Mouse (Mus musculus) heart, embryonic 15.5 days (tissue): ENCODE results near the gene Rnaset2b. TPM values are rescaled to one million over a fixed set of nuclear protein-coding genes. Genes with fewer than 3 reads are reported as not detected.
A peak's percentile ranks its signal among the peaks of the same experiment; 100 is the strongest.
"Not testable (repeated sequence)": the region's sequence is repeated elsewhere in the genome, so short reads cannot be mapped to it uniquely, and the experiment has no call there.

Experiments used
- ATAC-seq: fragments of 200-750 bp; cut with Nextera tagmentation; replicated peaks from 2 replicates; pipeline ENCODE4 v1.8.0; 2017; ENCODE audit warnings: low read depth, moderate TSS enrichment; ENCODE audit not compliant: insufficient number of reproducible peaks, insufficient read depth, low FRiP score
- H3K27ac ChIP-seq: fragments of 300-500 bp; sonication (generic); 2 replicates; pipeline ENCODE4 v1.5.1; 2015; ENCODE audit warnings: mild to moderate bottlenecking, inconsistent platforms
- H3K27me3 ChIP-seq: fragments of 300-500 bp; sonication (generic); 2 replicates; pipeline ENCODE4 v1.6.1; 2015; ENCODE audit warnings: inconsistent platforms
- H3K36me3 ChIP-seq: fragments of 300-500 bp; sonication (generic); 2 replicates; pipeline ENCODE4 v1.6.1; 2015; ENCODE audit warnings: mild to moderate bottlenecking, inconsistent platforms
- H3K4me1 ChIP-seq: fragments of 300-500 bp; sonication (generic); replicated peaks from 2 replicates; pipeline ENCODE4 v1.6.1; 2015; ENCODE audit warnings: inconsistent platforms
- H3K4me2 ChIP-seq: fragments of 300-500 bp; sonication (generic); 2 replicates; pipeline ENCODE4 v1.6.1; 2015; ENCODE audit warnings: inconsistent platforms, mild to moderate bottlenecking, moderate library complexity
- H3K4me3 ChIP-seq: fragments of 300-500 bp; sonication (generic); 2 replicates; pipeline ENCODE4 v1.5.1; 2015; ENCODE audit warnings: mild to moderate bottlenecking, inconsistent platforms
- H3K9ac ChIP-seq: fragments of 300-500 bp; sonication (generic); 2 replicates; pipeline ENCODE4 v1.6.1; 2015; ENCODE audit warnings: mild to moderate bottlenecking, inconsistent platforms
- H3K9me3 ChIP-seq: fragments of 300-500 bp; sonication (generic); replicated peaks from 2 replicates; pipeline ENCODE4 v1.6.1; 2016; ENCODE audit warnings: inconsistent platforms
- WGBS: fragments of 180-500 bp; shearing (Covaris S2); methylation state at CpG from one replicate; pipeline ENCODE4 v1.1.7; 2015; ENCODE audit warnings: mixed read lengths; 5-methylcytosine and 5-hydroxymethylcytosine counted together
- polyA plus RNA-seq: library from polyadenylated mRNA; unstranded; fragments of >200 nt; fragmentation: Nextera tagmentation; extraction: Ambion mirVana; gene quantifications from 2 replicates; pipeline ENCODE4 v1.2.1, GENCODE M21; 2015

Rnaset2b gene
- polyA plus RNA-seq, 1 experiment from 2014 or later: 238 TPM

GRCm38 (mm10) chr17:6962339-6962738 is 8.1 kb upstream of the Rnaset2b start:
- H3K36me3 ChIP-seq, H3K9ac ChIP-seq, H3K27ac ChIP-seq, H3K4me2 ChIP-seq, H3K4me3 ChIP-seq, ATAC-seq, H3K9me3 ChIP-seq, H3K27me3 ChIP-seq, H3K4me1 ChIP-seq: not testable (repeated sequence)
- 61% methylated on average over 4 of the region's 6 CpGs for WGBS

GRCm38 (mm10) chr17:6962936-6963335 is 7.5 kb upstream of the Rnaset2b start:
- not testable (repeated sequence) for H3K4me3 ChIP-seq, H3K9me3 ChIP-seq, H3K4me2 ChIP-seq, H3K4me1 ChIP-seq, ATAC-seq, H3K27ac ChIP-seq, H3K27me3 ChIP-seq, H3K36me3 ChIP-seq, H3K9ac ChIP-seq
- WGBS: 43% methylated on average over 4 of the region's 4 CpGs

DNA sequence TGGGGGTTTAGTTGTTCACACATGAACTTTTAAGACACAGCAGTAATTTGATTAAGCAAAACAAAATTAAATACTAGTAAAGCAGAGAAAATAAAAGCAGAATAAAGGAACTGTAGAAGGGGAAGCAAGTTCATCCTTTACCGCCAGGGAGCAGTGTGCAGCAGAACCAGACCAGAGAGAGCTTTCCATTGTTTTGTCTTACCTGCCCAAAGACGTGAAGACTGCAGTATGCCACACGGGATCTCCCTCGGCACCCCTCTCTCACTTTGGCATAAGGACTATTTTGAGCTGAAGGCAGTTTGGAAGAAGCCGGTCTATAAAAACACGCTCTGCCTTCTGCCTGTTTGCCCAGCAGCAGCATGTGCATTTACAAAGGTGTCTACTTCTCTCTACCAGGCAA is 5.1 kb upstream of the Rnaset2b start:
- not testable (repeated sequence) for H3K4me2 ChIP-seq, H3K27ac ChIP-seq, H3K36me3 ChIP-seq, H3K9ac ChIP-seq, H3K4me1 ChIP-seq, H3K27me3 ChIP-seq, ATAC-seq, H3K4me3 ChIP-seq, H3K9me3 ChIP-seq
- WGBS: 15% methylated on average over 6 of the region's 6 CpGs

GRCm38 (mm10) chr17:6967673-6968072 is 2.8 kb upstream of the Rnaset2b start:
- not testable (repeated sequence) for H3K27ac ChIP-seq, H3K9me3 ChIP-seq

GRCm38 (mm10) chr17:6971238-6971637 is 804 bp downstream of the Rnaset2b start:
- WGBS: 80% methylated on average over 8 of the region's 8 CpGs
- H3K4me1 ChIP-seq, H3K27ac ChIP-seq, H3K4me2 ChIP-seq, ATAC-seq, H3K27me3 ChIP-seq, H3K9me3 ChIP-seq, H3K9ac ChIP-seq, H3K4me3 ChIP-seq, H3K36me3 ChIP-seq: not testable (repeated sequence)

More at GRCm38 (mm10) chr17:6967673-6968072, 2.8 kb upstream of the Rnaset2b start:
- not testable (repeated sequence) for H3K4me1 ChIP-seq, H3K27me3 ChIP-seq, H3K4me2 ChIP-seq, H3K4me3 ChIP-seq, ATAC-seq, H3K36me3 ChIP-seq, H3K9ac ChIP-seq
- 40% methylated on average over 1 of the region's 1 CpGs for WGBS

DNA sequence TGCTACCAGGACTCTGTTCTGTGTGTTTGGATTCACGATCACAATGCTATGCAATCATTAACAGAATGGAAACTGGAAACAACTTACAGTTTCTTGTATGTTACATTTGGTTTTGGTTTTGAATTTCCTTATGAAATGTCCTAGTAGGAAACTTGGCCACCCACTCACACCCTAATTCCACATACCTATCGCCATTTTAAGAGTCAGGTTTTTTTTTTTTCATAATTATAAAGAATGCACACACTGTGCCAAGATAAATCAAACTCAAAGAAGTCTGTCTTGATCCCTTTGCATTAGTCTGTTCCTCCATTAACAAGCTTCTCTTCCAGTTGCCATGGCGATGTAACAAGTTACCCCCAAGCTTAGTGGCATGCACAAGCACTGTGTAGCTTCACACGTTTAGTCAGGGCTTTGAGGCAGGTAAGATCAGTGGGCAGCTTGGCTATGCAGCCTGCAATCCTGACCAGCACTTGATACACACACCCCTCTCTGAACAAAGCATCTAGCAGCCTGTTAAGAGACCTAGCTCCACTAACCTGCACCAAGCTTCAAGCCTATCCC is 2.5 kb downstream of the Rnaset2b start:
- H3K4me2 ChIP-seq, H3K9me3 ChIP-seq, H3K27ac ChIP-seq, H3K4me3 ChIP-seq, H3K36me3 ChIP-seq, H3K9ac ChIP-seq, H3K4me1 ChIP-seq, ATAC-seq, H3K27me3 ChIP-seq: not testable (repeated sequence)
- 69% methylated on average over 4 of the region's 4 CpGs for WGBS

DNA sequence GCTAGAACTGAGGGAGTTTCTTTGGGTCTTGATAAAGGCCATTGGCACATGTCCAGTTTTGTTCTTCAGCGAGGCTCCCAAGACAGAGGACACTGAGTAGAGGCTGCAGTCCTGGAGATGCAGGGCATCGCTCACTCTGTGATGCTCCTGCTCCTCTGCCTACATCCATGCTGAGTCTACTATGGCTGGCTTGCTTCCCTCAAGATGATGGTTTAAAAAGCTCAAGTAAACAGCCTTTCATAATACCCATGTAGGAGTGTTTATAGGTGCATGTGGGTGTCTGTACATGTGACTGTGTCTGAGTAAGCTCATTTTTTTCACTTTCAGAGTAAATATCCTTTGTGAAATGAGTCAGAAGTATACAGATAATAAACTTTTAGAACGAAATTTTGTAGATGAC is 4.6 kb downstream of the Rnaset2b start:
- ATAC-seq, H3K4me3 ChIP-seq, H3K36me3 ChIP-seq, H3K27me3 ChIP-seq, H3K4me2 ChIP-seq, H3K4me1 ChIP-seq, H3K27ac ChIP-seq, H3K9me3 ChIP-seq, H3K9ac ChIP-seq: not testable (repeated sequence)
- WGBS: 50% methylated on average over 3 of the region's 3 CpGs

DNA sequence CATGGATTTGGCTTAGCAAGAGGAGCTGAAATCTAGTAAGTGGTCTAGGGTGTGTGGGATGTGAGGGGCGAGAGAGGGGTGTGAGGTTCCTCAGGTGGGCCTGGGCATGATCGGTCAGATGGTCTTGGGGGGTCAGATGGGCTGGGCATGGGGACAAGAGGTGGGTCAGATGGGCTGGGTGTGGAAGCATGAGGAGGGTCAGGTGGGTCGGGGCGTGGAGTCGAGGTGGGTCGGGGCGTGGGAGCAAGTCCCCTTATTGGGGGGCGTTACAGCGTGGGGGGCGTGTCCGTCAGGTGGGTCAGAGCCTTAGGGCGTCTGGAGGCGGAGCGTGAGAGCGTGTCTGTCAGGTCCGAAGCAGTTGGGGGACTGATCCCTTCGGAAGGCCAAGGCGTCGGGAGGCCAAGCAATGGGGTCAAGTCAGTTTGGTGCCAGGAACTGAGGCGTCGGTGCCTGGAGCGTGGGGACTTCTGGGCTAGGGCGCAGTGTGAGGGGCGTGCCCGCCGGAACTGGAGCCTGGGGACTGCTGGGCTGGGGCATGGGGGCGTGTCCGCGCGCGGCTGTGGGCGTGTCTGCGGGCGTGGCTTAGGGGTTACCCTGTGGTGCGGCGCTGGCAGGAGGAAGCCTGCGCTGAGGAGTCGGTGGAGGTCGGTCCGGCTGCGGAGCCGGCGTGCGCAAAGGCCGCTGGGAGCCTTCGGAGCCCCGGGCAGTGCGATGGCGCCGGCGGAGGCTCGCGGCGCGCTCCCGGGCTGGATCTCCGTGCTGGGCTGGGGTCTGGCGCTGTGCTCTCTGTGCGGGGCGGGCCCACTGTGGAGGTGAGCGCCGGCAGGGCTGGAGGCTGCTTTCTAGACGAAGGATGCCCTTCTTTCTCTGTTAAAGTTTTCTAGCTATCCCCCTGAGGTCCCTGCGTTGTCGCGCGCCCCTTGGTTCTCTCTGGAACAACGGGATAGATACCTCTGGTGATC is 8.1 kb downstream of the Rnaset2b start, which contains the start of gene Gm49721:
TSS of gene Gm49721 (plus strand) at position 618 of the 962 bp plus-strand sequence.
- Histone ChIP-seq H3K4me2 (peak within 1 kb of the TSS; percentile 62), H3K9ac (peak within 1 kb of the TSS; percentile 74), H3K4me3 (peak within 1 kb of the TSS; percentile 66), H3K27ac (peak within 1 kb of the TSS; percentile 71)
- not testable (repeated sequence) for H3K36me3 ChIP-seq, H3K9me3 ChIP-seq, H3K27me3 ChIP-seq, H3K4me1 ChIP-seq
- ATAC-seq: peak; percentile 98
- WGBS: under 1% methylated on average over 47 of the region's 68 CpGs

GRCm38 (mm10) chr17:6979380-6979779 is 8.9 kb downstream of the Rnaset2b start:
- not testable (repeated sequence) for H3K27me3 ChIP-seq, H3K9me3 ChIP-seq, H3K36me3 ChIP-seq, ATAC-seq, H3K4me1 ChIP-seq
- peak overlapping the region; percentile 71; the same call in 1 of the 2 replicates for H3K27ac ChIP-seq
- WGBS: 27% methylated on average over 5 of the region's 5 CpGs
- peak overlapping the region; percentile 62 for H3K4me2 ChIP-seq
- peak overlapping the region; percentile 74 for H3K9ac ChIP-seq
- peak overlapping the region; percentile 66 for H3K4me3 ChIP-seq

GRCm38 (mm10) chr17:6980144-6980543 is 9.7 kb downstream of the Rnaset2b start:
- not testable (repeated sequence) for H3K27ac ChIP-seq, H3K4me3 ChIP-seq, H3K27me3 ChIP-seq, H3K9me3 ChIP-seq, ATAC-seq, H3K4me2 ChIP-seq, H3K9ac ChIP-seq, H3K4me1 ChIP-seq, H3K36me3 ChIP-seq
- WGBS: 94% methylated on average over 5 of the region's 8 CpGs

GRCm38 (mm10) chr17:6986118-6986517 is 15.7 kb downstream of the Rnaset2b start:
- not testable (repeated sequence) for H3K4me1 ChIP-seq, H3K27ac ChIP-seq, H3K4me3 ChIP-seq, ATAC-seq, H3K36me3 ChIP-seq, H3K4me2 ChIP-seq, H3K27me3 ChIP-seq, H3K9ac ChIP-seq, H3K9me3 ChIP-seq
- 95% methylated on average over 1 of the region's 1 CpGs for whole genome bisulfite sequencing

- H3K4me2 ChIP-seq, H3K27ac ChIP-seq, H3K4me1 ChIP-seq, H3K9ac ChIP-seq, H3K27me3 ChIP-seq, H3K9me3 ChIP-seq, H3K36me3 ChIP-seq, ATAC-seq, H3K4me3 ChIP-seq: not testable (repeated sequence)
- WGBS: no CpG with 5 or more reads among the region's 6 CpGs
These were observed 25.1 kb downstream of the Rnaset2b start for GRCm38 (mm10) chr17:6995504-6995903.
